Mouse (Mus musculus) thymus, postnatal 10 days (tissue): ENCODE data around the gene Wnt16.

Experiments used
- DNase-seq, 2 experiments: peaks; one replicate each; pipeline ENCODE4 v3.0.0; 2021; ENCODE audit warnings: low spot score in 2 of 2

Wnt16 gene

GRCm38 (mm10) chr6:22326289-22326688, 38.3 kb downstream of the Wnt16 start:
- DNase-seq: no peak

GRCm38 (mm10) chr6:22327091-22327490, 39.1 kb downstream of the Wnt16 start:
- no peak for DNase-seq

GRCm38 (mm10) chr6:22327931-22328330, 39.9 kb downstream of the Wnt16 start:
- DNase-seq: no peak

- peak in 1 of 2 experiments; percentile 15 for DNase-seq
Observed at GRCm38 (mm10) chr6:22330169-22330960, 42.3 kb downstream of the Wnt16 start.

- DNase-seq: no peak
Observed at GRCm38 (mm10) chr6:22332548-22332947, 44.5 kb downstream of the Wnt16 start.

GRCm38 (mm10) chr6:22339763-22340542, 51.9 kb downstream of the Wnt16 start:
- no peak for DNase-seq

GRCm38 (mm10) chr6:22340779-22341178, 52.8 kb downstream of the Wnt16 start:
- DNase-seq: no peak

GRCm38 (mm10) chr6:22343292-22343691, 55.3 kb downstream of the Wnt16 start:
- no peak for DNase-seq

GRCm38 (mm10) chr6:22343706-22344105, 55.7 kb downstream of the Wnt16 start:
- DNase-seq: no peak

- DNase-seq: no peak
Observed at GRCm38 (mm10) chr6:22344443-22344842, 56.4 kb downstream of the Wnt16 start.

GRCm38 (mm10) chr6:22347132-22347902, 59.3 kb downstream of the Wnt16 start:
- DNase-seq: no peak
